ENCODE assay signal across 33 mouse cellular contexts in genomic region chr17:42847108-42847507, GRCm38 (mm10).
"Had no signal": no experiment of that assay in that cellular context is flagged by ENCODE, and none has a peak within 500 bp of the region (broad histone marks: within the 10 kb centered on the region; RNA-seq: fewer than 3 reads in every experiment).

No protein-coding gene starts in this region.

- H3K27ac ChIP-seq: heart, adult 2 months; heart, embryonic 10.5 days; heart, embryonic 13.5 days; heart, embryonic 15.5 days; hindbrain, embryonic 10.5 days; hindbrain, embryonic 12.5 days; hindbrain, embryonic 13.5 days; hindbrain, embryonic 14.5 days; hindbrain, embryonic 15.5 days; hindbrain, postnatal 0 days; intestine, embryonic 15.5 days; kidney, embryonic 15.5 days; kidney, postnatal 0 days had no signal

- H3K4me1 ChIP-seq: heart, embryonic 10.5 days; heart, embryonic 12.5 days; heart, embryonic 13.5 days; heart, embryonic 15.5 days; hindbrain, embryonic 10.5 days; hindbrain, embryonic 12.5 days; hindbrain, embryonic 13.5 days; hindbrain, embryonic 15.5 days; intestine, embryonic 15.5 days; kidney, embryonic 15.5 days had no signal

- H3K4me2 ChIP-seq: heart, embryonic 11.5 days; heart, embryonic 12.5 days; heart, embryonic 13.5 days; heart, embryonic 15.5 days; hindbrain, embryonic 12.5 days; hindbrain, embryonic 13.5 days; hindbrain, embryonic 14.5 days; hindbrain, embryonic 15.5 days; intestine, embryonic 15.5 days; kidney, embryonic 15.5 days had no signal

- ATAC-seq: hindbrain, embryonic 16.5 days; hindbrain, postnatal 0 days; inflammation-experienced regulatory T-cells, adult 6 months; intestine, embryonic 15.5 days had no signal

- H3K27me3 ChIP-seq: heart, embryonic 12.5 days; heart, embryonic 13.5 days; heart, embryonic 15.5 days; hindbrain, embryonic 12.5 days; hindbrain, embryonic 13.5 days; hindbrain, embryonic 15.5 days; intestine, embryonic 15.5 days; kidney, embryonic 15.5 days had no signal

- DNase-seq: heart, adult 18-20 months; heart, adult 2 months; heart, postnatal 10 days; heart, postnatal 14 days; heart, postnatal 36 days; heart, postnatal 4 days; kidney, adult 11 months; kidney, adult 18-20 months; kidney, adult 2 months; kidney, adult 8-10 months; kidney, adult 9 months; kidney, postnatal 10 days; kidney, postnatal 14 days; kidney, postnatal 25 days; kidney, postnatal 36 days; kidney, postnatal 4 days; layer of hippocampus, adult 9-11 months had no signal

- H3K4me3 ChIP-seq: heart, adult 2 months; heart, embryonic 10.5 days; heart, embryonic 12.5 days; heart, embryonic 13.5 days; heart, embryonic 15.5 days; hindbrain, embryonic 10.5 days; hindbrain, embryonic 12.5 days; hindbrain, embryonic 13.5 days; hindbrain, embryonic 15.5 days; intestine, embryonic 15.5 days; kidney, embryonic 15.5 days had no signal

- H3K9ac ChIP-seq: heart, embryonic 12.5 days; heart, embryonic 13.5 days; heart, embryonic 15.5 days; hindbrain, embryonic 12.5 days; hindbrain, embryonic 13.5 days; hindbrain, embryonic 14.5 days; hindbrain, embryonic 15.5 days; intestine, embryonic 15.5 days; kidney, embryonic 15.5 days had no signal

- H3K9me3 ChIP-seq: heart, embryonic 10.5 days; heart, embryonic 12.5 days; heart, embryonic 13.5 days; heart, embryonic 15.5 days; hindbrain, embryonic 10.5 days; hindbrain, embryonic 12.5 days; hindbrain, embryonic 13.5 days; hindbrain, embryonic 15.5 days; intestine, embryonic 15.5 days; kidney, embryonic 15.5 days had no signal
